Mouse (Mus musculus) kidney, adult 2 months (tissue): ENCODE results near the gene Klhdc4.

ENCODE experiments used
- CTCF ChIP-seq: fragments of 200-500 bp; conservative IDR thresholded peaks from 2 replicates; pipeline ENCODE4 v1.5.1; 2011; ENCODE audit warnings: low read depth, mild to moderate bottlenecking, control low read depth, low read length, moderate library complexity, mixed read lengths; ENCODE audit not compliant: insufficient read depth, insufficient read length
- POLR2A ChIP-seq: fragments of 200-500 bp; IDR thresholded peaks from one replicate; pipeline ENCODE4 v1.6.1; 2011; ENCODE audit warnings: low read depth, low read length, control low read depth

GRCm38 (mm10) chr8:121782493-121782892, 46.9 kb downstream of the Klhdc4 start:
- TF ChIP-seq POLR2A: no peak
- TF ChIP-seq CTCF: no peak
